Mouse (Mus musculus) heart, adult 2 months (tissue): ENCODE measurements around the gene Nceh1.

Experiments
- CTCF ChIP-seq: fragments of 200-600 bp; IDR thresholded peaks from 2 replicates; pipeline ENCODE4 v1.8.1; 2022; ENCODE audit warnings: antibody characterized with exemption, mild to moderate bottlenecking, moderate library complexity
- EP300 ChIP-seq: fragments of 200-500 bp; IDR thresholded peaks from 2 replicates; pipeline ENCODE4 v1.6.1; 2011; ENCODE audit warnings: low read depth, low read length, control low read depth; ENCODE audit not compliant: insufficient read depth
- POLR2A ChIP-seq: fragments of 200-500 bp; IDR thresholded peaks from 2 replicates; pipeline ENCODE4 v1.6.1; 2011; ENCODE audit warnings: mild to moderate bottlenecking, low read depth, low read length, control low read depth; ENCODE audit not compliant: insufficient read depth

DNA sequence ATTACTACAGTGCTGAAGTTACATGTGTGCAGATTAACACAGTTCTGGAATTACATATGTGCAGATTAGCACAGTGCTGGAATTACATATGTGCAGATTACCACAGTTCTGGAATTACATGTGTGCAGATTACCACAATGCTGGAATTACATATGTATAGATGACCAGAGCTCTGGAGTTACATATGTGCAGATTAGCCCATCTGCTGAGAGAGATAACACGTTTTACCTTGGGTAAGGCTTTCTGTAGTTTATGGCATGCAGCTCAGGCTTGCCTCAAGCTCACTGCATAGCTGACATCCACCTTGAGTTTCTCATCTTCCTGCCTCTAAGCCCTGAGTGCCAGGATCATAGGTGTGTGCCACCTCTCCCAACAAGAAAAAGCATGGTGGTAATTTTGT is 52.2 kb downstream of the Nceh1 start:
- no peak for TF ChIP-seq CTCF
- TF ChIP-seq POLR2A, result no peak
- no peak for TF ChIP-seq EP300
